Mouse (Mus musculus) forebrain, postnatal 0 days (tissue): ENCODE results near the gene Chrna7. TPM values are rescaled to one million over a fixed set of nuclear protein-coding genes. Genes with fewer than 3 reads are reported as not detected.

Source experiments
- ATAC-seq: fragments of 200-750 bp; cut with Nextera tagmentation; 2 replicates; pipeline ENCODE4 v1.8.0; 2017; ENCODE audit warnings: mild to moderate bottlenecking, moderate library complexity
- DNase-seq: peaks from one replicate; pipeline ENCODE4 v3.0.0-alpha.2; 2015
- H3K27ac ChIP-seq: fragments of 300-500 bp; sonication (generic); 2 replicates; pipeline ENCODE4 v1.5.1; 2014; ENCODE audit warnings: low read depth, mild to moderate bottlenecking, antibody characterized with exemption, low read length, moderate library complexity, mixed read lengths
- H3K27me3 ChIP-seq: fragments of 300-500 bp; sonication (generic); 2 replicates; pipeline ENCODE4 v1.6.1; 2014; ENCODE audit warnings: mild to moderate bottlenecking, low read length, mixed read lengths; ENCODE audit not compliant: insufficient read depth
- H3K36me3 ChIP-seq: fragments of 300-500 bp; sonication (generic); 2 replicates; pipeline ENCODE4 v1.6.1; 2014; ENCODE audit warnings: mild to moderate bottlenecking, moderate library complexity; ENCODE audit not compliant: insufficient read depth
- H3K4me1 ChIP-seq: fragments of 300-500 bp; sonication (generic); 2 replicates; pipeline ENCODE4 v1.6.1; 2014; ENCODE audit warnings: antibody characterized with exemption; ENCODE audit not compliant: insufficient read depth
- H3K4me2 ChIP-seq: fragments of 300-500 bp; sonication (generic); 2 replicates; pipeline ENCODE4 v1.6.1; 2014; ENCODE audit warnings: low read depth, mild to moderate bottlenecking, moderate library complexity
- H3K4me3 ChIP-seq: fragments of 300-500 bp; sonication (generic); 2 replicates; pipeline ENCODE4 v1.5.1; 2014; ENCODE audit warnings: low read depth, low read length, mixed read lengths
- H3K9ac ChIP-seq: fragments of 300-500 bp; sonication (generic); 2 replicates; pipeline ENCODE4 v1.6.1; 2014; ENCODE audit warnings: mild to moderate bottlenecking
- H3K9me3 ChIP-seq: fragments of 300-500 bp; sonication (generic); 2 replicates; pipeline ENCODE4 v1.6.1; 2016; ENCODE audit warnings: low read length
- CTCF ChIP-seq: sonication (generic); IDR thresholded peaks from 2 replicates; pipeline ENCODE4 v1.5.1; 2016; ENCODE audit warnings: antibody characterized with exemption, control low read depth, low read depth
- WGBS: fragments of 180-500 bp; shearing (Covaris S2); extraction: QIAGEN DNeasy Blood & Tissue Kit; methylation state at CpG from one replicate; pipeline ENCODE4 v1.1.7; 2014; 5-methylcytosine and 5-hydroxymethylcytosine counted together
- polyA plus RNA-seq: library from polyadenylated mRNA; unstranded; fragments of >200 nt; fragmentation: Nextera tagmentation; extraction: Ambion mirVana; gene quantifications from 2 replicates; pipeline ENCODE4 v1.2.1, GENCODE M21; 2015
- total RNA-seq: library from RNA; depleted of rRNA; stranded (reverse); fragments of >200 nt; gene quantifications from 2 replicates; pipeline ENCODE4 v1.2.3, GENCODE M21; 2014; rRNA removed

Gene Chrna7
- total RNA-seq (22.3 and 25.2 TPM in 2 replicates), polyA plus RNA-seq (2.1 and 6.5 TPM in 2 replicates)

GRCm38 (mm10) chr7:63212084-63212723 is at the start of gene Chrna7:
Gene Chrna7 (minus strand): TSS chr7:63212569.
- no peak within 1 kb of the TSS for H3K27ac ChIP-seq
- peak within 1 kb of the TSS; percentile 78 for H3K9ac ChIP-seq

DNA sequence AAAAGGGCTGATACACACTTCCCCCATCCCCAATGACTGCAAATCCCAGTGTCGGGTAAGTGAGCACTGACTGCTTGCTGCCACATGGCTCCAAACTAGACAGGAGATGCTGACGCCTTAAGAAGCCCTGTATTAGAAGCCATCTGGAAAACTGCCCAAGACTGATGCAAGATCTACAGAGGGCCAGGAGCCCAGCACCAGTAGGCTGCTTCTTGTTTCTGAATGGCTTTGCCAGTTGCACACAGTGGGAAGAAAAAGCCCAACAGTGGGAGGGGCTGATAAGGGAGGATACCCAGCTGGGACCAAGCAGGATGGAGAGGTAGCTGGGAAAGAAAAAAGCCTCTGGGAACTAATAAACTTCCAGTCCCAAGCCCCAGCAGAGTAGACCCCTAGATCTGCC is 37.0 kb upstream of the Chrna7 start:
- ATAC-seq = peak; percentile 45
- H3K36me3 ChIP-seq = no peaks in the 10 kb centered on the region
- H3K4me2 ChIP-seq = no peak overlapping the region
- DNase-seq = peak; percentile 39
- no peaks in the 10 kb centered on the region for H3K4me1 ChIP-seq
- no peak overlapping the region for H3K9ac ChIP-seq
- no peaks in the 10 kb centered on the region for H3K27me3 ChIP-seq
- H3K27ac ChIP-seq = no peak overlapping the region
- TF ChIP-seq CTCF = no peak
- no peaks in the 10 kb centered on the region for H3K9me3 ChIP-seq
- WGBS = 60% methylated on average over 2 of the region's 2 CpGs
- H3K4me3 ChIP-seq = no peak overlapping the region

More at GRCm38 (mm10) chr7:63212084-63212723, at the start of gene Chrna7:
- H3K27me3 ChIP-seq = no peaks in the 10 kb centered on the region
- no peaks in the 10 kb centered on the region for H3K36me3 ChIP-seq
- H3K4me2 ChIP-seq = peak within 1 kb of the TSS; percentile 64
- H3K9me3 ChIP-seq = no peaks in the 10 kb centered on the region
- TF ChIP-seq CTCF = peak; percentile 81
- DNase-seq (peak; percentile 90), ATAC-seq (peak; percentile 96)
- under 1% methylated on average over 70 of the region's 73 CpGs for WGBS
- no peaks in the 10 kb centered on the region for H3K4me1 ChIP-seq
- peak within 1 kb of the TSS; percentile 78 for H3K4me3 ChIP-seq

GRCm38 (mm10) chr7:63237852-63238516 is 25.6 kb upstream of the Chrna7 start:
- DNase-seq = peak; percentile 52
- no peak for TF ChIP-seq CTCF

GRCm38 (mm10) chr7:63225066-63225780 is 12.9 kb upstream of the Chrna7 start:
- no peak for TF ChIP-seq CTCF
- ATAC-seq = no peak
- WGBS = 17% methylated on average over 7 of the region's 7 CpGs

More at GRCm38 (mm10) chr7:63237852-63238516, 25.6 kb upstream of the Chrna7 start:
- Histone ChIP-seq H3K4me3 (no peak overlapping the region), H3K4me2 (no peak overlapping the region), H3K9ac (no peak overlapping the region), H3K27ac (no peak overlapping the region), H3K27me3 (no peaks in the 10 kb centered on the region), H3K9me3 (no peaks in the 10 kb centered on the region), H3K36me3 (no peaks in the 10 kb centered on the region), H3K4me1 (peaks cover 3% of the 10 kb centered on the region; the same call in 1 of the 2 replicates)
- peak; percentile 74 for ATAC-seq
- 48% methylated on average over 3 of the region's 3 CpGs for WGBS

GRCm38 (mm10) chr7:63211641-63212083 is 707 bp downstream of the Chrna7 start:
- Histone ChIP-seq H3K27ac (no peak overlapping the region), H3K27me3 (no peaks in the 10 kb centered on the region), H3K9ac (peak overlapping the region; percentile 78), H3K4me3 (peak overlapping the region; percentile 78), H3K4me2 (peak overlapping the region; percentile 64), H3K9me3 (no peaks in the 10 kb centered on the region), H3K4me1 (no peaks in the 10 kb centered on the region), H3K36me3 (no peaks in the 10 kb centered on the region)
- no peak for TF ChIP-seq CTCF
- ATAC-seq (peak; percentile 16), DNase-seq (peak; percentile 44)
- under 1% methylated on average over 13 of the region's 13 CpGs for WGBS

More at GRCm38 (mm10) chr7:63225066-63225780, 12.9 kb upstream of the Chrna7 start:
- Histone ChIP-seq H3K4me2 (no peak overlapping the region), H3K9ac (no peak overlapping the region), H3K36me3 (no peaks in the 10 kb centered on the region), H3K27me3 (no peaks in the 10 kb centered on the region), H3K9me3 (no peaks in the 10 kb centered on the region), H3K4me1 (no peaks in the 10 kb centered on the region), H3K4me3 (no peak overlapping the region), H3K27ac (no peak overlapping the region)
- DNase-seq = no peak

DNA sequence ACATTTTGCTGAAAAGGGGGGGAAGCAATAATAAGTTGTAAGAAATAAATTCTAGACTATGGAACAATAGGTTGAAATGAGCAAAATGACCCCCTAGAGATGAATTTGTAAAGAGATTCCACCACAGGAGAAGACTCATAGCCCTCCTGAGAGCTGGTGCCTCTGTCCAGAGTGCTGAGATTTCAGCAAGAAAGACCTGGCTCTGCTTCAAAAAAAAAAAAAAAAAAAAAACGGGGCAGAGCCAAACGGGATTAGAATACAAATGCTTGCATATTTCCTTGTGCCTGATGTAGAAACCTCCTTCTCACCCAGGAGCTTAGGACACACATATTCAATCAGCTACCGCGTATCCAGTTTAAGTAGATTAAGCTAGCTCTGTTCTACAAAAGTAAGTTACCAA is 2.9 kb downstream of the Chrna7 start:
- Histone ChIP-seq H3K9ac (no peak overlapping the region), H3K27ac (no peak overlapping the region), H3K36me3 (no peaks in the 10 kb centered on the region), H3K4me2 (0 out of 2 replicates have a peak overlapping the region, but pooled peaks have one; percentile 2), H3K4me3 (no peak overlapping the region), H3K27me3 (no peaks in the 10 kb centered on the region), H3K4me1 (no peaks in the 10 kb centered on the region), H3K9me3 (no peaks in the 10 kb centered on the region)
- ATAC-seq (no peak), DNase-seq (no peak)
- WGBS = 18% methylated on average over 4 of the region's 4 CpGs
- no peak for TF ChIP-seq CTCF

DNA sequence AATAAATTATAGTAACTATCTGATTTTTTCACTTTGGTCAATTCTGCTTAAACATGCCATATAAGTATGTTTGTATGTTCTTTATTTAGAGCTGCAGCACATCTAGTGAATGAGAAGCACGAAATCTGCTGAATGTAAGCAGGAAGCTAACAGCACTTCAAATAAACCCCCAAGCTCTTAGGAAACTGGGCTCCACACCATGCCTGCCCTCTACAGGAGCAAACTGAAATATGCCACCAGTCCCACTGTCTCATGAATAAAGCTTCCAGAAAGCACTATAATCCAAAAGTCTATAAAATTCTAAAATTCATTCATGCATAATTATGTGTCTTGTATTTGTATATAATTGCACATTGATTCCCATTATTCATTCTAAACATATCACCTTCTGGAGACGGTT is 5.2 kb downstream of the Chrna7 start:
- H3K36me3 ChIP-seq = no peaks in the 10 kb centered on the region
- no peak overlapping the region for H3K9ac ChIP-seq
- H3K4me3 ChIP-seq = no peak overlapping the region
- H3K9me3 ChIP-seq = no peaks in the 10 kb centered on the region
- ATAC-seq (peak; percentile 75), DNase-seq (peak; percentile 66)
- TF ChIP-seq CTCF = peak; percentile 71
- no peaks in the 10 kb centered on the region for H3K4me1 ChIP-seq
- no peak overlapping the region for H3K4me2 ChIP-seq
- WGBS = 49% methylated on average over 2 of the region's 2 CpGs
- no peaks in the 10 kb centered on the region for H3K27me3 ChIP-seq
- no peak overlapping the region for H3K27ac ChIP-seq
